Mouse (Mus musculus): ENCODE measurements around the gene Cdk5r1. TPM values are rescaled to one million over a fixed set of nuclear protein-coding genes. Genes with fewer than 3 reads are reported as not detected.

Cdk5r1 gene
- 0.15 TPM in 1 of 2 replicates, not detected in the other for total RNA-seq (2014; fragmentation: Nextera tagmentation)
- 0.70 and 1.5 TPM in 2 replicates for total RNA-seq (2017)
- polyA plus RNA-seq (2012) = 0.65 and 1.5 TPM in 2 replicates

- TF ChIP-seq GATA2 (IDR thresholded peaks at IDR 0.05; ENCODE audit: borderline replicate concordance, low read depth, low read length) (no peak), POLR2AphosphoS5 (IDR thresholded peaks at IDR 0.05; ENCODE audit: insufficient replicate concordance, low read depth, low read length) (no peak), CTCF (IDR thresholded peaks at IDR 0.05; ENCODE audit: low read depth, low read length) (no peak), TAL1 (conservative IDR thresholded peaks at IDR 0.05; ENCODE audit: low read depth, low read length) (no peak), GATA1 (IDR thresholded peaks at IDR 0.05; ENCODE audit: borderline replicate concordance, low read length) (no peak)
- H3K27me3 ChIP-seq (ENCODE audit: insufficient read depth, low read length) = peaks cover 3% of the 10 kb centered on the region; the same call in 1 of the 2 replicates
- peak within 1 kb of the TSS; percentile 76 for H3K4me3 ChIP-seq (ENCODE audit: low read depth, low read length)
- H3K9me3 ChIP-seq (replicated peaks) = no peaks in the 10 kb centered on the region
- peaks cover 56% of the 10 kb centered on the region for H3K36me3 ChIP-seq (replicated peaks)
- peak; percentile 46; the same call in 1 of the 2 replicates for ATAC-seq (ENCODE audit: extremely low read depth, insufficient number of reproducible peaks, low FRiP score, poor library complexity, severe bottlenecking)
- peaks cover 32% of the 10 kb centered on the region for H3K4me1 ChIP-seq (ENCODE audit: insufficient read depth, low read depth, low read length)
- DNase-seq (ENCODE audit: low spot score) = peak; percentile 93
Measured at GRCm38 (mm10) chr11:80476222-80477189, at the start of gene Cdk5r1. TSS of gene Cdk5r1 (plus strand) at chr11:80477023.

- ATAC-seq (ENCODE audit: extremely low read depth, insufficient number of reproducible peaks, low FRiP score, poor library complexity, severe bottlenecking) = peak; percentile 98
- TF ChIP-seq GATA2 (IDR thresholded peaks at IDR 0.05; ENCODE audit: borderline replicate concordance, low read depth, low read length) (no peak), TAL1 (conservative IDR thresholded peaks at IDR 0.05; ENCODE audit: low read depth, low read length) (no peak), CTCF (IDR thresholded peaks at IDR 0.05; ENCODE audit: low read depth, low read length) (no peak), GATA1 (IDR thresholded peaks at IDR 0.05; ENCODE audit: borderline replicate concordance, low read length) (no peak), POLR2AphosphoS5 (IDR thresholded peaks at IDR 0.05; ENCODE audit: insufficient replicate concordance, low read depth, low read length) (no peak)
- H3K4me1 ChIP-seq (ENCODE audit: insufficient read depth, low read depth, low read length) = peaks cover 25% of the 10 kb centered on the region
- H3K27me3 ChIP-seq (ENCODE audit: insufficient read depth, low read length) = no peaks in the 10 kb centered on the region
- peak; percentile 96 for DNase-seq (ENCODE audit: low spot score)
- H3K4me3 ChIP-seq (ENCODE audit: low read depth, low read length) = peak within 1 kb of the TSS; percentile 94
- no peaks in the 10 kb centered on the region for H3K9me3 ChIP-seq (replicated peaks)
- peaks cover 17% of the 10 kb centered on the region for H3K36me3 ChIP-seq (replicated peaks)
Measured at GRCm38 (mm10) chr11:80428381-80429008, 48.3 kb upstream of the Cdk5r1 start, which contains the start of gene Psmd11. TSS of gene Psmd11 (plus strand) at chr11:80428615.

- ATAC-seq (ENCODE audit: extremely low read depth, insufficient number of reproducible peaks, low FRiP score, poor library complexity, severe bottlenecking) (no peak), DNase-seq (ENCODE audit: low spot score) (no peak)
- Histone ChIP-seq H3K9me3 (replicated peaks) (no peaks in the 10 kb centered on the region), H3K36me3 (replicated peaks) (peaks cover 21% of the 10 kb centered on the region), H3K4me3 (ENCODE audit: low read depth, low read length) (peak overlapping the region; percentile 94), H3K27me3 (ENCODE audit: insufficient read depth, low read length) (no peaks in the 10 kb centered on the region), H3K4me1 (ENCODE audit: insufficient read depth, low read depth, low read length) (peaks cover 25% of the 10 kb centered on the region)
- no peak for TF ChIP-seq GATA2 (IDR thresholded peaks at IDR 0.05; ENCODE audit: borderline replicate concordance, low read depth, low read length)
- no peak for TF ChIP-seq CTCF (IDR thresholded peaks at IDR 0.05; ENCODE audit: low read depth, low read length)
- no peak for TF ChIP-seq POLR2AphosphoS5 (IDR thresholded peaks at IDR 0.05; ENCODE audit: insufficient replicate concordance, low read depth, low read length)
- TF ChIP-seq GATA1 (IDR thresholded peaks at IDR 0.05; ENCODE audit: borderline replicate concordance, low read length) = no peak
- no peak for TF ChIP-seq TAL1 (conservative IDR thresholded peaks at IDR 0.05; ENCODE audit: low read depth, low read length)
Measured at GRCm38 (mm10) chr11:80429009-80429475, 47.8 kb upstream of the Cdk5r1 start.

- DNase-seq (ENCODE audit: low spot score) = no peak
- Histone ChIP-seq H3K27me3 (ENCODE audit: insufficient read depth, low read length) (no peaks in the 10 kb centered on the region), H3K4me1 (ENCODE audit: insufficient read depth, low read depth, low read length) (peaks cover 25% of the 10 kb centered on the region), H3K4me3 (ENCODE audit: low read depth, low read length) (peak overlapping the region; percentile 94), H3K36me3 (replicated peaks) (peaks cover 25% of the 10 kb centered on the region), H3K9me3 (replicated peaks) (no peaks in the 10 kb centered on the region)
- TF ChIP-seq GATA2 (IDR thresholded peaks at IDR 0.05; ENCODE audit: borderline replicate concordance, low read depth, low read length) = no peak
- no peak for ATAC-seq (ENCODE audit: extremely low read depth, insufficient number of reproducible peaks, low FRiP score, poor library complexity, severe bottlenecking)
Measured at GRCm38 (mm10) chr11:80429500-80430166, 47.2 kb upstream of the Cdk5r1 start.

- Histone ChIP-seq H3K36me3 (replicated peaks) (peaks cover 29% of the 10 kb centered on the region), H3K4me3 (ENCODE audit: low read depth, low read length) (no peak overlapping the region; the same call in 1 of the 2 replicates), H3K9me3 (replicated peaks) (no peaks in the 10 kb centered on the region), H3K4me1 (ENCODE audit: insufficient read depth, low read depth, low read length) (peaks cover 19% of the 10 kb centered on the region), H3K27me3 (ENCODE audit: insufficient read depth, low read length) (no peaks in the 10 kb centered on the region)
- DNase-seq (ENCODE audit: low spot score) (no peak), ATAC-seq (ENCODE audit: extremely low read depth, insufficient number of reproducible peaks, low FRiP score, poor library complexity, severe bottlenecking) (no peak)
- TF ChIP-seq POLR2AphosphoS5 (IDR thresholded peaks at IDR 0.05; ENCODE audit: insufficient replicate concordance, low read depth, low read length) = no peak
- no peak for TF ChIP-seq GATA1 (IDR thresholded peaks at IDR 0.05; ENCODE audit: borderline replicate concordance, low read length)
- TF ChIP-seq TAL1 (conservative IDR thresholded peaks at IDR 0.05; ENCODE audit: low read depth, low read length) = no peak
- TF ChIP-seq GATA2 (IDR thresholded peaks at IDR 0.05; ENCODE audit: borderline replicate concordance, low read depth, low read length) = no peak
- no peak for TF ChIP-seq CTCF (IDR thresholded peaks at IDR 0.05; ENCODE audit: low read depth, low read length)
Measured at GRCm38 (mm10) chr11:80430366-80430910, 46.4 kb upstream of the Cdk5r1 start.

All from G1E (cell line).